Mouse (Mus musculus) ES-E14 (cell line): Measurements from ENCODE around the gene Ifna6.

Source experiments
- CHD2 ChIP-seq: IDR thresholded peaks from 2 replicates; pipeline ENCODE4 v1.6.1; 2014; ENCODE audit warnings: mild to moderate bottlenecking, low read depth, low read length, inconsistent platforms
- HCFC1 ChIP-seq: IDR thresholded peaks from 2 replicates; pipeline ENCODE4 v1.6.1; 2012; ENCODE audit warnings: low read length, inconsistent platforms, borderline replicate concordance; ENCODE audit not compliant: insufficient read depth
- MAFK ChIP-seq: IDR thresholded peaks from 2 replicates; pipeline ENCODE4 v1.6.1; 2014; ENCODE audit warnings: mild to moderate bottlenecking, low read depth, low read length, inconsistent platforms; ENCODE audit not compliant: insufficient read depth
- ZC3H11A ChIP-seq: IDR thresholded peaks from 2 replicates; pipeline ENCODE4 v1.6.1; 2012; ENCODE audit warnings: low read depth, mild to moderate bottlenecking, inconsistent platforms, low read length, borderline replicate concordance
- ZNF384 ChIP-seq: IDR thresholded peaks from 2 replicates; pipeline ENCODE4 v1.6.1; 2012; ENCODE audit warnings: low read depth, low read length, inconsistent platforms

- TF ChIP-seq CHD2 (no peak), ZC3H11A (no peak), ZNF384 (no peak), MAFK (no peak), HCFC1 (no peak)
Measured at GRCm38 (mm10) chr4:88815928-88816327, 11.3 kb upstream of the Ifna6 start, which contains the start of gene Ifna7.
